In the genomic region with DNA sequence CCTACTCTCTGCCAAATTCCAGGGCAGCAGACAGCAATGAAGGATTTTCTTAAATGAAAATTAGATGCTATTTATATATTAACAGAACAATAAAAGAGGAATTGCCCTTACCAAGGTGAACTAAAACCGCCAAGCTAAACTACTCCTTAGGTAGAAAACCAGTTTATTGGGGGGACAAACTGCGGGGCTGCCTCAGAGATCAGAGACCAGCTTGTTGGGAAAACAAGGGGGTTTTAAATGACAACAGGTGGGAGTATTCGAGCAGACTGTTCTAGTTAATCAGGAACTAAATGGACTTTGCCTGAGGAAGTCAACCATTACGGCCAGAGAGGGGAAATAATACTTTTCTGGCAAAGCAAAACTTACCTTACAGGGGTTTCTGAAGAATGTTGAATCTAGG, we compare ENCODE assay signal across 24 mouse cellular contexts. TPM values are rescaled to one million over a fixed set of nuclear protein-coding genes. Genes with fewer than 3 reads are reported as not detected.
DNase-seq lines count a peak whose midpoint lies in the region; ATAC-seq lines count a peak whose summit lies in the region.
"Had no signal": no experiment of that assay in that cellular context is flagged by ENCODE, and none has a peak within 500 bp of the region (broad histone marks: within the 10 kb centered on the region; RNA-seq: fewer than 3 reads in every experiment).

No protein-coding gene starts in this region.

- H3K36me3 ChIP-seq in intestine, embryonic 14.5 days (ENCODE audit: control insufficient read depth, insufficient read depth, low read length) = no peaks in the 10 kb centered on the region
- H3K36me3 ChIP-seq in intestine, embryonic 16.5 days (ENCODE audit: control insufficient read depth, insufficient read depth, low read length) = no peaks in the 10 kb centered on the region
- no peaks in the 10 kb centered on the region for H3K36me3 ChIP-seq in embryonic facial prominence, embryonic 15.5 days
- H3K36me3 ChIP-seq in kidney, embryonic 14.5 days (ENCODE audit: control insufficient read depth, insufficient read depth, low read length) = no peaks in the 10 kb centered on the region
- H3K36me3 ChIP-seq in limb, embryonic 10.5 days = no peaks in the 10 kb centered on the region
- H3K36me3 ChIP-seq: heart, embryonic 12.5 days; hindbrain, embryonic 12.5 days; limb, embryonic 15.5 days; neural tube, embryonic 12.5 days had no signal

- no peaks in the 10 kb centered on the region for H3K9me3 ChIP-seq in intestine, embryonic 14.5 days (ENCODE audit: control insufficient read depth, low read length)
- no peaks in the 10 kb centered on the region for H3K9me3 ChIP-seq in intestine, embryonic 16.5 days (ENCODE audit: control insufficient read depth, low read length)
- H3K9me3 ChIP-seq in embryonic facial prominence, embryonic 15.5 days (replicated peaks) = no peaks in the 10 kb centered on the region
- H3K9me3 ChIP-seq in kidney, embryonic 14.5 days (ENCODE audit: control insufficient read depth, low read length) = no peaks in the 10 kb centered on the region
- no peaks in the 10 kb centered on the region for H3K9me3 ChIP-seq in limb, embryonic 10.5 days (replicated peaks)
- H3K9me3 ChIP-seq: heart, embryonic 12.5 days; hindbrain, embryonic 12.5 days; limb, embryonic 15.5 days; megakaryocyte, embryonic 14.5 days; neural tube, embryonic 12.5 days had no signal

- H3K4me3 ChIP-seq in intestine, embryonic 14.5 days (ENCODE audit: low read depth, low read length) = no peak overlapping the region
- no peak overlapping the region for H3K4me3 ChIP-seq in intestine, embryonic 16.5 days (ENCODE audit: low read length)
- H3K4me3 ChIP-seq in embryonic facial prominence, embryonic 15.5 days (replicated peaks) = no peak overlapping the region
- no peak overlapping the region for H3K4me3 ChIP-seq in kidney, embryonic 14.5 days (ENCODE audit: low read length)
- H3K4me3 ChIP-seq in limb, embryonic 10.5 days = no peak overlapping the region
- H3K4me3 ChIP-seq: heart, embryonic 12.5 days; hindbrain, embryonic 12.5 days; limb, embryonic 15.5 days; megakaryocyte, embryonic 14.5 days; neural tube, embryonic 12.5 days had no signal

- no peaks in the 10 kb centered on the region for H3K27me3 ChIP-seq in intestine, embryonic 14.5 days (replicated peaks; ENCODE audit: control insufficient read depth, insufficient read depth, low read length)
- no peaks in the 10 kb centered on the region for H3K27me3 ChIP-seq in intestine, embryonic 16.5 days (replicated peaks; ENCODE audit: control insufficient read depth, insufficient read depth, low read length)
- no peaks in the 10 kb centered on the region for H3K27me3 ChIP-seq in embryonic facial prominence, embryonic 15.5 days
- H3K27me3 ChIP-seq in kidney, embryonic 14.5 days (ENCODE audit: control insufficient read depth, insufficient read depth, low read length) = no peaks in the 10 kb centered on the region
- H3K27me3 ChIP-seq in limb, embryonic 10.5 days (ENCODE audit: low read depth, poor library complexity, severe bottlenecking) = no peaks in the 10 kb centered on the region
- H3K27me3 ChIP-seq: hindbrain, embryonic 12.5 days; limb, embryonic 15.5 days; neural tube, embryonic 12.5 days had no signal

- intact Hi-C loops in heart, postnatal 10 days (cut with DNase I) = no loop called here

- no peak overlapping the region for H3K9ac ChIP-seq in intestine, embryonic 14.5 days (ENCODE audit: low read length)
- H3K9ac ChIP-seq in intestine, embryonic 16.5 days (ENCODE audit: low read depth, low read length) = no peak overlapping the region
- H3K9ac ChIP-seq in embryonic facial prominence, embryonic 15.5 days = no peak overlapping the region
- no peak overlapping the region for H3K9ac ChIP-seq in kidney, embryonic 14.5 days (ENCODE audit: low read depth, low read length)
- H3K9ac ChIP-seq: heart, embryonic 12.5 days; hindbrain, embryonic 12.5 days; limb, embryonic 15.5 days; liver, embryonic 14.5 days; lung, embryonic 14.5 days; neural tube, embryonic 12.5 days had no signal

- H3K27ac ChIP-seq in intestine, embryonic 14.5 days (ENCODE audit: low read depth) = no peak overlapping the region
- H3K27ac ChIP-seq in intestine, embryonic 16.5 days (ENCODE audit: low read length) = no peak overlapping the region
- H3K27ac ChIP-seq in embryonic facial prominence, embryonic 15.5 days (replicated peaks) = peak overlapping the region; percentile 35
- peak overlapping the region; percentile 83 for H3K27ac ChIP-seq in kidney, embryonic 14.5 days (ENCODE audit: low read depth, low read length)
- 0 out of 2 replicates have a peak overlapping the region, but pooled peaks have one; percentile 12 for H3K27ac ChIP-seq in limb, embryonic 10.5 days
- H3K27ac ChIP-seq: hindbrain, embryonic 12.5 days; limb, embryonic 15.5 days; liver, embryonic 14.5 days; neural tube, embryonic 12.5 days had no signal

- whole genome bisulfite sequencing in intestine, embryonic 14.5 days = 36% methylated on average over 4 of the region's 4 CpGs
- 32% methylated on average over 4 of the region's 4 CpGs for WGBS in intestine, embryonic 16.5 days
- WGBS in embryonic facial prominence, embryonic 15.5 days = 18% methylated on average over 4 of the region's 4 CpGs
- 8% methylated on average over 4 of the region's 4 CpGs for WGBS in kidney, embryonic 14.5 days
- 28% methylated on average over 4 of the region's 4 CpGs for WGBS in limb, embryonic 10.5 days

- H3K4me1 ChIP-seq in intestine, embryonic 14.5 days (replicated peaks; ENCODE audit: control insufficient read depth, insufficient read depth, low read length) = peaks cover 3% of the 10 kb centered on the region; the same call in 1 of the 2 replicates
- peaks cover 3% of the 10 kb centered on the region; the same call in 1 of the 2 replicates for H3K4me1 ChIP-seq in intestine, embryonic 16.5 days (ENCODE audit: control insufficient read depth, insufficient read depth, low read length)
- 0 out of 2 replicates have a peak, but pooled peaks cover 5% of the 10 kb centered on the region for H3K4me1 ChIP-seq in embryonic facial prominence, embryonic 15.5 days
- H3K4me1 ChIP-seq in kidney, embryonic 14.5 days (ENCODE audit: control insufficient read depth, insufficient read depth, low read length) = peaks cover 5% of the 10 kb centered on the region
- H3K4me1 ChIP-seq in limb, embryonic 10.5 days = peaks cover 12% of the 10 kb centered on the region
- H3K4me1 ChIP-seq: heart, embryonic 12.5 days; neural tube, embryonic 12.5 days had no signal

- H3K4me2 ChIP-seq in intestine, embryonic 14.5 days (ENCODE audit: low read length) = no peak overlapping the region
- no peak overlapping the region for H3K4me2 ChIP-seq in intestine, embryonic 16.5 days (ENCODE audit: low read depth, low read length)
- no peak overlapping the region for H3K4me2 ChIP-seq in embryonic facial prominence, embryonic 15.5 days (replicated peaks)
- no peak overlapping the region for H3K4me2 ChIP-seq in kidney, embryonic 14.5 days (replicated peaks; ENCODE audit: low read depth, low read length)
- H3K4me2 ChIP-seq: heart, embryonic 12.5 days; hindbrain, embryonic 12.5 days; limb, embryonic 15.5 days; lung, embryonic 14.5 days; neural tube, embryonic 12.5 days had no signal

- no peak for ATAC-seq in intestine, embryonic 14.5 days (replicated peaks; ENCODE audit: low FRiP score, low TSS enrichment, low read depth)
- ATAC-seq in intestine, embryonic 16.5 days = no peak
- ATAC-seq in embryonic facial prominence, embryonic 15.5 days (ENCODE audit: insufficient number of reproducible peaks, low FRiP score, low TSS enrichment, low read depth) = no peak
- no peak for ATAC-seq in kidney, embryonic 14.5 days (ENCODE audit: low FRiP score, low TSS enrichment)
- ATAC-seq: CD4-positive, CD25-positive, alpha-beta regulatory T cell, adult 4 months; forebrain, embryonic 14.5 days had no signal

- DNase-seq in intestine, embryonic 14.5 days (ENCODE audit: low spot score) = peak; percentile 51
- no peak for DNase-seq in limb, embryonic 10.5 days (ENCODE audit: low spot score)
- no peak for DNase-seq in heart, postnatal 10 days
- no peak for DNase-seq in heart, adult 8-10 months (ENCODE audit: low spot score)
- no peak for DNase-seq in gastrocnemius, postnatal 25 days
- DNase-seq: adrenal gland, postnatal 25 days; cerebellum, adult 9-11 months; gastrocnemius, postnatal 10 days; heart, adult 11 months; heart, postnatal 14 days; lung, embryonic 14.5 days; midbrain, embryonic 14.5 days; right cerebral cortex, postnatal 4 days had no signal

RNA-seq across cellular contexts. Expression of gene Zbed3, which starts 3.0 kb away (rescaled TPM):
- 53.0 and 55.2 TPM in 2 replicates for polyA plus RNA-seq in intestine, embryonic 14.5 days (2014; fragmentation: Nextera tagmentation; extraction: Ambion mirVana)
- polyA plus RNA-seq in intestine, embryonic 16.5 days (2015; fragmentation: Nextera tagmentation; extraction: Ambion mirVana) = 38.5 and 43.4 TPM in 2 replicates
- 57.1 and 59.8 TPM in 2 replicates for polyA plus RNA-seq in embryonic facial prominence, embryonic 15.5 days (2015; fragmentation: Nextera tagmentation; extraction: Ambion mirVana)
- polyA plus RNA-seq in kidney, embryonic 14.5 days (2014; fragmentation: Nextera tagmentation; extraction: Ambion mirVana) = 73.0 and 90.4 TPM in 2 replicates
- 81.8 and 98.6 TPM in 2 replicates for polyA plus RNA-seq in limb, embryonic 10.5 days (2016; fragmentation: Nextera tagmentation; extraction: Ambion mirVana)
- total RNA-seq in heart, postnatal 10 days (2021) = 10 to 100 TPM; 29.2 to 30.0 TPM
- 10 to 100 TPM; 11.7 to 16.0 (median 14.4) TPM for total RNA-seq in heart, adult 8-10 months (2022)
- 1 to 10 TPM; 4.8 to 5.6 TPM for total RNA-seq in gastrocnemius, postnatal 25 days (2021)

RNA-seq across cellular contexts. Expression of gene Aggf1, which starts 54.7 kb away (rescaled TPM):
- 32.1 and 33.1 TPM in 2 replicates for polyA plus RNA-seq in intestine, embryonic 14.5 days (2014; fragmentation: Nextera tagmentation; extraction: Ambion mirVana)
- 22.8 and 25.0 TPM in 2 replicates for polyA plus RNA-seq in intestine, embryonic 16.5 days (2015; fragmentation: Nextera tagmentation; extraction: Ambion mirVana)
- polyA plus RNA-seq in embryonic facial prominence, embryonic 15.5 days (2015; fragmentation: Nextera tagmentation; extraction: Ambion mirVana) = 35.1 and 35.2 TPM in 2 replicates
- polyA plus RNA-seq in kidney, embryonic 14.5 days (2014; fragmentation: Nextera tagmentation; extraction: Ambion mirVana) = 33.4 and 40.2 TPM in 2 replicates
- 38.9 and 44.6 TPM in 2 replicates for polyA plus RNA-seq in limb, embryonic 10.5 days (2016; fragmentation: Nextera tagmentation; extraction: Ambion mirVana)
- 10 to 100 TPM; 25.7 to 28.2 TPM for total RNA-seq in heart, postnatal 10 days (2021)
- 10 to 100 TPM; 21.2 to 26.1 (median 23.6) TPM for total RNA-seq in heart, adult 8-10 months (2022)
- total RNA-seq in gastrocnemius, postnatal 25 days (2021) = 10 to 100 TPM; 16.2 to 16.5 TPM

Comparison
In these comparisons a context has a peak if more than half of its experiments do, and no peak if none do; other contexts are left out.
1. H3K27ac ChIP-seq: peak in embryonic facial prominence, embryonic 15.5 days (single experiment), kidney, embryonic 14.5 days (single experiment) and limb, embryonic 10.5 days (single experiment); none in intestine, embryonic 14.5 days (single experiment) and intestine, embryonic 16.5 days (single experiment).